Mouse (Mus musculus) monocyte, adult 5-6 weeks (primary cell): ENCODE results near the gene Zc3h8. TPM values are rescaled to one million over a fixed set of nuclear protein-coding genes. Genes with fewer than 3 reads are reported as not detected.

Experiments used
- ATAC-seq: fragments of 153-309, 156-312 bp; replicated peaks from 2 replicates; pipeline ENCODE4 v1.8.0; 2017; ENCODE audit warnings: mild to moderate bottlenecking; ENCODE audit not compliant: low TSS enrichment, insufficient number of reproducible peaks, severe bottlenecking, poor library complexity, low FRiP score
- total RNA-seq: library from RNA; stranded (forward); fragments of 200-1000, 200-491, 200-594 nt; gene quantifications from 3 replicates; pipeline ENCODE4 v1.2.3, GENCODE M21; 2017

Gene Zc3h8
- total RNA-seq, 1 experiment from 2014 or later = 8.0 TPM

DNA sequence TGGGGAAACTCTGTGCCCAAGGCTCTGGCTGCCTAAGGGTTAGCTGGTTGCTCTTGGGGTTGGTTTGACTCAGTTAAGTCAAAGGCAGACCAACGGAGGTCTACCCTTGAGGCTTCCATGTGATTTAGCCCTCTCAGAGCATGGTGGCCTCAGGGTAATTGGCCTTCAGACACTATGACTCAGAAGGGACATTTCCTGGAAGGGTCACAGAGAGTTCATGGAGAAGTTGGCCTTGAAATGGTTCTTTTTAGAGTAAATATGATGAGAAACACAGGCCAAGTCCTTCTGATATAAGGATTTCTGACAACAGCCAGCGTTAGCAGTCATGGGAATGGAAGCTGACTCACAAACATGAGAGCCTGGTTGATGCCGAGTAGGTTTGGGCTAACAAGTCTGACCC is 40.2 kb downstream of the Zc3h8 start:
- no peak for ATAC-seq

DNA sequence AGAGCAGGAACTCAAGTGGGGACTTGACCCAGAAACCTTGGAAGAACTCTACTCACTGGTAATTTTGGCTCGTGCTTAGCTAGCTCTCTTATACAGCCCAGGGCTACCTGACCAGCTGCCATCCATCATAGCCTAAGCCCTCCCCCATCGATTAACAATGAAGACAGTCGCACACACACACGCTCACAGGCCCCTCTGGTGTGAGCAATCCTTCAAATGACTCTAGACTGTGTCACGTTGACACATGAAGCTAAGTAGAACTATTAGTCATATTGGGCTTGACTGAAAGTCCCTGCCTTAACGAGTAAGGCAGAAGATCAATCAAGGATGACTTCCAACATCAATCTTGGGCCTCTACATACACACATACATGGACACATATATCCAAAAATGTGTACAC is 41.0 kb downstream of the Zc3h8 start:
- ATAC-seq = no peak

DNA sequence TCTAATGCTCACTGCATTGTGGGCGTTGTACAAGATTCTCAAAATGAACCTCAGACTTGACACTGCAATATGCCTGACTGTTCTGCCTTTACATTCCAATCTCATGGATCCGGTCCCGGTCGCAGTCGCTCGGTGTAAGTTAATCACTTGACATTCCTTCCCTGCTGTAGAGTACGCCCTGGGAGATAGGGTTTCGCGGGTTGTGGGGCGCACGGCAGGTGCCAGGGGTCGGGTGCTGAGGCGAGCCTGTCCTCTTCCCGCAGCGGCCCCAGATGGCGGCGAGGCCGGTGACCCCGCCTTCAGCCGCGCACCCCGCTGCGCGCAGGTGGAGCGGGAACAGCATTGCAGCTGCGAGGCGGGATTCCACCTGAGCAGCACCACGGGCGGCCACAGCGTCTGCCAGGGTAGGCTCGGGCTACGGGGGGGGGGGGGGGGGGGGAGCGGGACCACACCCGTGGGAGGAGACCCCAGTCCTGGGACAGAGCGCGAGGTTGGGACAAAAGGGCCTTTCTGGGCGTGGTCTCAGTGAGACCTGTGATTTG is 51.6 kb downstream of the Zc3h8 start:
- no peak for ATAC-seq

DNA sequence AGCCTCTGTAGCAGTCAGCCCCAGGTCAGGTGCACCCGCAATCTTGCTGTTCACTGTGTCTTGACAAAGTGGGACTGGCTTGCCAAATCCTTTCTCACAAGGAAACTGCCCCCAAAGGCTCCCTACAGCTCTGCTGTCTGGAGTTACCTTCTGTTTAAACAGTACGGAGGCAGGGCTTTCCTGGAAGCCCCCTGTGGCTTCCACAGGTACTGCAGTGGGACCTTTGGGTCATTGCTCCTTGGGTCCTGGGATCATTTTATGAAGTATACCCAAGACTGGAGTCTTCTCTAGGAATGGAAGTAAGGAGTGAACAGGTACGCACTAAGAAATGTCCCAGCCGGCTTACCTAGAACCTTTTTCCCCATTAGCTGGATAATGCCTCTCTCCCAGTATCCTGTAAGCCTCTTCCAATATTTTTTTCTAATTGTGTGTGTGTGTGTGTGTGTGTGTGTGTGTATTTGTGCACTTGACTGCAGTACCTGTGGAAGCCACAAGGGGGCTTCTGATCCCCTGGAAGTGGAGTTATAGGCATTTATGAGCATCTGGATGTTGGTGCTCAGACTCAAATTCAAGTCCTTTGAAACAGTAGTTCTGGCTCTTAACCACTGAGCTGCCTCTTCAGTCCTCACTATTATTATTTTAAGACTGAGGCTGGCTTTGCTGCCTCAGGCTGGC is 53.1 kb downstream of the Zc3h8 start:
- no peak for ATAC-seq

DNA sequence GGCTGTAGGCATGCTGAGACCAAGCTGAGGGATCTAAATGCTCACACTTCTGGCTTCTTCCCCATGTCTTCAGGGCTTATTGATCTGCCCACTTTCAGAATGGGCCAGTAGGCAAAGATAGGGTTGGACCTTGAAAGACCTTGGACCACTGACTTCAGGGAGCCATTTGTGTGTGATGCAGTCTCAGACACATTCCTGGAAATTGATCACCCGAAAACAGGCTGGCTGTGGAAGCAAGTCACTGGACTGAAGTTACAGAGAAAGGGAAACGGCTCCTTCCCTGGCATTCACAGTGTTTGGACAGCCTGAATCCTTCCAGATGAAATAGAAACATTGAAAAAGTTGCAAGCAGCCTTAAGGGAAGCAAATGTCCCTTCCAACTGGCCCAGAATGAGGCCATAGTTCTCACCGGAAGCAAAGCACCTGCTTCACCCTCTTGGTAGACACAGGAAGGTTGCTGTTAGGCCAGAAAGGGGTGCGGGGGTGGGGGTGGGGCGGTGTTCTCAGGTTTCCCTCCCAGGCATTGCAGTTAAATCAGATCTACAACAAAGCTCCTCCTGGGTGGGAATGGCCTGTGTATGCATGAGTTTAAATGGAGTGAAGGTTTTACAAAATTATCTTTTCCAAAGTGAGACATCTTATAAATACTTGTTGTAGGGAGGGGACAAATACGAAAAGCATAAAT is 55.9 kb downstream of the Zc3h8 start:
- ATAC-seq = no peak

DNA sequence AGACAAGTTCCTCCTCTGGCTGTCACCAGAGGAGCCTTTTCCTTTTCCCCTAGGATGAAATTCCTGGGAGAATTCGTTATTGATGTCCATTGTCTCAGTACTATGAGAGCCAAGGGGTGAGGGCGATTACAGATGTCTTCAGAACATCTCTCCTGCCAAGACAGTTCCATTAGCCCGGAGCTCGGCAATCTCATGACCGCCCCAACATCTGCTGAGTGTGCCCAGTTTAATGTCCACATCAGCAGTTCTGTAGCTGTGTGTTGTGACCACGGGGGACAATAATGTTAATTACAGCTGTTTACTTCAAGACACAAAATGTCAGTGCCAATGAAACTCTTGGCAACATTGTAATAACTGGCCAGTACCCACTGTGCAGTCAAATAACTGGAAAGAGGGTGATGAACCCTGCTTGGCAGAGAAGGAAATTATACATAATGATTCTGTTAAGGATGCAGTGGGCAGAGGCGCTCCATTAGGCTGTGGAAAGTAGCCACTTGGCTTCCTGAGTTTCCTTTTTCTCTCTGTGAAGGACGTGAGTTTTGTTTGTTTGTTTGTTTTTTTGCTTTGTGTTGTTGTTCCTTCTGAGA is 58.6 kb downstream of the Zc3h8 start:
- ATAC-seq = no peak

DNA sequence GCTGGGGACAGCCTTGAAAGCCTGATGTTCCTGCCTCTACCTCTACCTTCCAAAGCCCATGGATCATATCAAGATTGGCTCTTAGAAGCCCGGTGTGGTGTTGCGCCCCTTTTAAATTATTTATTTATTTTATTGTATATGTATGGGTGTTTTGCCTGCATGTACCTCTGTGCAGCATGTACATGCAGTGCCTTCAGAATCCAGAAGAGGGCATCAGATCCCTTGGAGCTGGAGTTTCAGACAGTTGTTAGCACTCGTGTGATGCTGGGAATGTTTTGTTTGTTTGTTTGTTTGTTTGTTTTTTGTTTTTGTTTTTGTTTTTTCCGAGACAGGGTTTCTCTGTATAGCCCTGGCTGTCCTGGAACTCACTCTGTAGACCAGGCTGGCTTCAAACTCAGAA is 62.6 kb downstream of the Zc3h8 start:
- no peak for ATAC-seq

Other genes with a start within 250 kb of the Zc3h8 start
- gene Mertk, start 245.1 kb downstream of the Zc3h8 start, total RNA-seq = not detected in 3 replicates
- 46.5 to 73.2 TPM (median 54.2 TPM) in 3 replicates for gene Tmem87b, start 126.0 kb downstream of the Zc3h8 start, total RNA-seq
- gene Fbln7, start 81.1 kb downstream of the Zc3h8 start, total RNA-seq = not detected in 3 replicates
- 2.5 to 6.3 TPM (median 4.4 TPM) in 3 replicates for gene Zc3h6, start 23.3 kb upstream of the Zc3h8 start, total RNA-seq
- 1.5 to 2.6 TPM in 2 of 3 replicates, not detected in the other for gene Gm10762, start 23.6 kb upstream of the Zc3h8 start, total RNA-seq
- not detected in 3 replicates for gene Vinac1, start 104.1 kb upstream of the Zc3h8 start, total RNA-seq
- 1.7 to 5.8 TPM (median 2.2 TPM) in 3 replicates for gene Ttl, start 121.9 kb upstream of the Zc3h8 start, total RNA-seq
- gene Polr1b, start 156.9 kb upstream of the Zc3h8 start, total RNA-seq = 6.4 to 20.7 TPM (median 13.2 TPM) in 3 replicates
- 1.4 to 12.5 TPM (median 5.5 TPM) in 3 replicates for gene Chchd5, start 185.6 kb upstream of the Zc3h8 start, total RNA-seq